Mouse (Mus musculus) midbrain, embryonic 16.5 days (tissue): ENCODE results near the gene Gnaz. TPM values are rescaled to one million over a fixed set of nuclear protein-coding genes. Genes with fewer than 3 reads are reported as not detected.

Experiments
- ATAC-seq: fragments of 200-750 bp; cut with Nextera tagmentation; 2 replicates; pipeline ENCODE4 v1.8.0; 2017; ENCODE audit warnings: moderate TSS enrichment
- H3K27ac ChIP-seq: fragments of 300-500 bp; sonication (generic); 2 replicates; pipeline ENCODE4 v1.5.1; 2014; ENCODE audit warnings: mild to moderate bottlenecking, low read length, mixed read lengths
- H3K27me3 ChIP-seq: fragments of 300-500 bp; sonication (generic); 2 replicates; pipeline ENCODE4 v1.6.1; 2014; ENCODE audit warnings: low read depth, low read length, mixed read lengths; ENCODE audit not compliant: control insufficient read depth, insufficient read depth
- H3K36me3 ChIP-seq: fragments of 300-500 bp; sonication (generic); 2 replicates; pipeline ENCODE4 v1.6.1; 2014; ENCODE audit warnings: mild to moderate bottlenecking, low read length, moderate library complexity, mixed read lengths; ENCODE audit not compliant: control insufficient read depth, insufficient read depth
- H3K4me1 ChIP-seq: fragments of 300-500 bp; sonication (generic); 2 replicates; pipeline ENCODE4 v1.6.1; 2014; ENCODE audit warnings: mild to moderate bottlenecking, low read length, mixed read lengths; ENCODE audit not compliant: control insufficient read depth, insufficient read depth
- H3K4me2 ChIP-seq: fragments of 300-500 bp; sonication (generic); 2 replicates; pipeline ENCODE4 v1.6.1; 2014; ENCODE audit warnings: mild to moderate bottlenecking, low read length, mixed read lengths
- H3K4me3 ChIP-seq: fragments of 300-500 bp; sonication (generic); 2 replicates; pipeline ENCODE4 v1.5.1; 2014; ENCODE audit warnings: low read depth, mild to moderate bottlenecking, low read length, moderate library complexity, mixed read lengths
- H3K9ac ChIP-seq: fragments of 300-500 bp; sonication (generic); 2 replicates; pipeline ENCODE4 v1.6.1; 2014; ENCODE audit warnings: low read depth, low read length, mixed read lengths
- H3K9me3 ChIP-seq: fragments of 300-500 bp; sonication (generic); replicated peaks from 2 replicates; pipeline ENCODE4 v1.6.1; 2014; ENCODE audit warnings: mild to moderate bottlenecking, low read length, mixed read lengths; ENCODE audit not compliant: control insufficient read depth, poor library complexity, severe bottlenecking
- WGBS: fragments of 180-500 bp; shearing (Covaris S2); extraction: QIAGEN DNeasy Blood & Tissue Kit; methylation state at CpG from one replicate; pipeline ENCODE4 v1.1.7; 2014; 5-methylcytosine and 5-hydroxymethylcytosine counted together
- polyA plus RNA-seq: library from polyadenylated mRNA; unstranded; fragments of >200 nt; fragmentation: Nextera tagmentation; extraction: Ambion mirVana; gene quantifications from 2 replicates; pipeline ENCODE4 v1.2.1, GENCODE M21; 2015

Gene Gnaz
- polyA plus RNA-seq, 1 experiment from 2014 or later, result 103 TPM

DNA sequence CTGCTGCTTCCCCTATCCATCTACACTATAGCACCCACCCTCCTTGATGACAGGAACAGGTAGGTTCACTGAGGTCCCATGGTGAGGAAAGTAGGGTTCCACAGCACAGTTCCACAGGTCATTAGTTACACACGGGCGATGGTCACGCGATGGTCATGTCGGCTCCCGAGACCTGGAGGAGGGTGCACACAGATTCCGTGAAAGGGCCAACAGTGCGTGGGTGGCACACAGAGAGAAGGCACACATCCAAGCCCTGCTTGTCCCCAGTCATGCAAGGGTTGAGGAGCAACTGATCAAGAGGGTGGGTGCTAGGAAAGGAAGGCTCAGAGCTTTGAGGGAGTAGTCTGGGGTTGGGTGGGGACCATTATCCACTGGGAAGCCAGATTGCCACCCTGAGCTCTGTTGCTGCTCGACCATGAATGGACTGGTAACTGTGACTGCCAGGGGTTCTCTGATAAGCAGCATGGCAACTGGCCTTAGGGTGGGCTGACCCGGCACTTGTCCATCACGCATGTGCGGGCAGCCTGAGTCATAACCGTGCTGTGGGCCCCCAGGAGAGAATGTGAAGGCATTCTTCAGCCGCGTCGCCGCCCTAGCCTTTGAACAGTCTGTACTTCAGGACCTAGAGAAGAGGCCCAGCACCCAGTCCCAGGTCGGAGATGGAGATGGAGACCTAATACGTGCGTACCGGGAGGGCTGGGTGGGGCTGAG is 84.5 kb downstream of the Gnaz start:
- Histone ChIP-seq H3K27ac (no peak overlapping the region), H3K4me2 (no peak overlapping the region), H3K9ac (no peak overlapping the region), H3K4me1 (peaks cover 10% of the 10 kb centered on the region), H3K9me3 (no peaks in the 10 kb centered on the region), H3K27me3 (no peaks in the 10 kb centered on the region), H3K36me3 (peaks cover 2% of the 10 kb centered on the region; the same call in 1 of the 2 replicates), H3K4me3 (no peak overlapping the region)
- 94% methylated on average over 21 of the region's 21 CpGs for WGBS
- no peak for ATAC-seq

DNA sequence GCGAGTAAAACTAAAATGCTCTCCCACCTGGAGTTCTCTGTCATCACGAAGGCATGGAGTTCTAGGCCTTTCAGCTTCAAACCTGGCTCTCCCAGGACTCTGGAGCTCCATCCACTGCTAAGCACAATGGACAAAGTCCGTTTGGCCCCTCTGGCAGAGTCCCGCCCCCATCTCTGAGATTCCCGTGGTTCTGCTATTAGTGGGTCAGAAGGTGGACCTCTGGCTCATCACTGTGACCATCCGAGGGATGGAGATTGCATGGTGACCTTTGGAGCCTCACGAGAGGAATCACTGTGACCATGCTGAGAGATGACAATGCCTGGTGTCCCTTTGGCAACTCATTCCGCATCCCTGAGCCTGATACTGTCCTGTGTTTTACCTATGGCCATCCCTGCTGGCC is 85.9 kb downstream of the Gnaz start:
- no peak overlapping the region for H3K4me2 ChIP-seq
- peaks cover 2% of the 10 kb centered on the region; the same call in 1 of the 2 replicates for H3K36me3 ChIP-seq
- peaks cover 11% of the 10 kb centered on the region for H3K4me1 ChIP-seq
- H3K9me3 ChIP-seq, result no peaks in the 10 kb centered on the region
- no peak for ATAC-seq
- H3K4me3 ChIP-seq, result no peak overlapping the region
- H3K9ac ChIP-seq, result no peak overlapping the region
- WGBS, result 79% methylated on average over 8 of the region's 8 CpGs
- no peak overlapping the region for H3K27ac ChIP-seq
- no peaks in the 10 kb centered on the region for H3K27me3 ChIP-seq

GRCm38 (mm10) chr10:75053655-75054054 is 86.7 kb downstream of the Gnaz start:
- Histone ChIP-seq H3K9ac (no peak overlapping the region), H3K36me3 (peaks cover 2% of the 10 kb centered on the region; the same call in 1 of the 2 replicates), H3K9me3 (no peaks in the 10 kb centered on the region), H3K27ac (no peak overlapping the region), H3K4me2 (no peak overlapping the region), H3K4me1 (peaks cover 11% of the 10 kb centered on the region), H3K4me3 (no peak overlapping the region), H3K27me3 (no peaks in the 10 kb centered on the region)
- 93% methylated on average over 4 of the region's 4 CpGs for WGBS
- ATAC-seq, result no peak

- no peak overlapping the region for H3K4me3 ChIP-seq
- 77% methylated on average over 6 of the region's 6 CpGs for WGBS
- H3K9me3 ChIP-seq, result no peaks in the 10 kb centered on the region
- H3K27ac ChIP-seq, result no peak overlapping the region
- no peak overlapping the region for H3K9ac ChIP-seq
- H3K27me3 ChIP-seq, result no peaks in the 10 kb centered on the region
- H3K4me2 ChIP-seq, result no peak overlapping the region
- ATAC-seq, result no peak
- peaks cover 2% of the 10 kb centered on the region; the same call in 1 of the 2 replicates for H3K36me3 ChIP-seq
- peaks cover 14% of the 10 kb centered on the region for H3K4me1 ChIP-seq
Measured at GRCm38 (mm10) chr10:75054125-75054524, 87.1 kb downstream of the Gnaz start.

- ATAC-seq, result no peak
- 65% methylated on average over 5 of the region's 5 CpGs for WGBS
- H3K4me1 ChIP-seq, result peaks cover 21% of the 10 kb centered on the region
- H3K9ac ChIP-seq, result no peak overlapping the region
- no peaks in the 10 kb centered on the region for H3K27me3 ChIP-seq
- no peak overlapping the region for H3K27ac ChIP-seq
- no peaks in the 10 kb centered on the region for H3K36me3 ChIP-seq
- H3K4me3 ChIP-seq, result no peak overlapping the region
- H3K9me3 ChIP-seq, result no peaks in the 10 kb centered on the region
- H3K4me2 ChIP-seq, result no peak overlapping the region
Measured at GRCm38 (mm10) chr10:75055672-75056071, 88.7 kb downstream of the Gnaz start.

DNA sequence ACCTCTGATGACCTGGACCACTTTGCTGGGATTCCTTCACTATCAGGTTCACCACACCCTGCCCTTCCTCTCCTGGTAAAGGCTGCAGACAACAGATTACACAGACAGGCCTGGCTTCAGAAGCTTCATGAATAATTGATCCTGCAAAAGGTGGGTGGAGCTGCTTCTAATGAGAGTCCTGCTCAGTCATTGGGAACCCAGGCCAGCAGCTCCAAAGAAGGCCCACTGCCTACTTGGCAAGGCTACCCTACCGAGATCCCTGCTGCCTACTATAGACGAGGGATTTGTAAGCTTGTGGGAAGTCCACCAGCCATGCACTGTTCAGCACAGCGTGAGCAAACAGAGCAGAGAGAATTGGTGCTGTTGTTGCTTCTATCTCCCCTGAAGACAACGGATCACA is 89.3 kb downstream of the Gnaz start:
- ATAC-seq, result peak; percentile 1; the same call in 1 of the 2 replicates
- Histone ChIP-seq H3K4me2 (no peak overlapping the region; the same call in 1 of the 2 replicates), H3K4me3 (no peak overlapping the region), H3K9me3 (no peaks in the 10 kb centered on the region), H3K4me1 (peaks cover 21% of the 10 kb centered on the region), H3K9ac (no peak overlapping the region), H3K27ac (no peak overlapping the region), H3K27me3 (no peaks in the 10 kb centered on the region), H3K36me3 (no peaks in the 10 kb centered on the region)
- 2% methylated on average over 4 of the region's 4 CpGs for WGBS

- no peak overlapping the region for H3K4me3 ChIP-seq
- no peaks in the 10 kb centered on the region for H3K27me3 ChIP-seq
- H3K9me3 ChIP-seq, result no peaks in the 10 kb centered on the region
- peaks cover 35% of the 10 kb centered on the region for H3K4me1 ChIP-seq
- no peaks in the 10 kb centered on the region for H3K36me3 ChIP-seq
- WGBS, result 61% methylated on average over 8 of the region's 8 CpGs
- no peak overlapping the region for H3K9ac ChIP-seq
- no peak overlapping the region for H3K27ac ChIP-seq
- ATAC-seq, result no peak
- H3K4me2 ChIP-seq, result no peak overlapping the region
Measured at GRCm38 (mm10) chr10:75058336-75058735, 91.4 kb downstream of the Gnaz start.

DNA sequence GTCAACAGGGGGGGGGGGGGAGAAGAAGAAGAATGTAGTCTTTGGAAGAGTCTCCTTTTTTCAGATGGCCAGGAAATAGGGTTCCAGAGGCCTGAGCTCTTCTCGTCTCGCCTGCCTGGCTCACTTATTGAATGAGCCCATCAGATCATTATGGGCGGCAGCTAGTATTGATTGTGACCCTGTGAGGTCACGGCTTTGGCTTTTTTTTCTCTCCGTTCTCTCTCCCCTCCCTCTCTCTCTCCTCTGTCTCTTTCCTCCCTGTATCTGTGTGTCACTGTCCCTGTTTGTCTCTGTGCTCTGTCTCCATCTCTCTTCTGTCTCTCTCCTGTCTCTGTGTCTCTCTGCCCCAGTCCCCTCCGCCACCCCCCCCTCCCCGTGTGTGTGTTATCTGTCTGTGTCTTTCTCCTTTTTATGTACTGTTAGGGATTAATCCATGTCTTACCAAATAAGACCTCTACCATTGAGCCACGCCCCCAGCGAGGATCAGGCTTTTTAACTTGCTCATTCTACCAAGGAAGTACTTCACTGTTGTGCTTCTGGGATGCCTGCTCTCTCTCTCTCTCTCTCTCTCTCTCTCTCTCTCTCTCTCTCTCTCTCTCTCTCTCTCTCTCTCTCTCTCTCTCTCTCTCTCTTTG is 91.9 kb downstream of the Gnaz start:
- H3K9me3 ChIP-seq, result no peaks in the 10 kb centered on the region
- 7% methylated on average over 9 of the region's 9 CpGs for WGBS
- no peak for ATAC-seq
- peak overlapping the region; percentile 94; the same call in 1 of the 2 replicates for H3K4me2 ChIP-seq
- H3K4me3 ChIP-seq, result no peak overlapping the region
- H3K36me3 ChIP-seq, result no peaks in the 10 kb centered on the region
- H3K4me1 ChIP-seq, result peaks cover 41% of the 10 kb centered on the region
- H3K9ac ChIP-seq, result no peak overlapping the region
- no peak overlapping the region for H3K27ac ChIP-seq
- H3K27me3 ChIP-seq, result no peaks in the 10 kb centered on the region

GRCm38 (mm10) chr10:75059396-75059795 is 92.4 kb downstream of the Gnaz start:
- Histone ChIP-seq H3K36me3 (no peaks in the 10 kb centered on the region), H3K4me1 (peaks cover 46% of the 10 kb centered on the region), H3K9me3 (no peaks in the 10 kb centered on the region), H3K9ac (no peak overlapping the region), H3K27me3 (no peaks in the 10 kb centered on the region), H3K4me3 (peak overlapping the region; percentile 85), H3K4me2 (peak overlapping the region; percentile 94), H3K27ac (peak overlapping the region; percentile 18; the same call in 1 of the 2 replicates)
- no peak for ATAC-seq
- WGBS, result 3% methylated on average over 11 of the region's 11 CpGs
